Mouse (Mus musculus) kidney, embryonic 14.5 days (tissue): ENCODE results near the gene Ankfy1. TPM values are rescaled to one million over a fixed set of nuclear protein-coding genes. Genes with fewer than 3 reads are reported as not detected.

Source experiments
- microRNA-seq: library from miRNA; unstranded; fragments of <30 nt; microRNA quantifications from one replicate; pipeline ENCODE4, GENCODE M21; 2016
- polyA plus RNA-seq: library from polyadenylated mRNA; unstranded; fragments of >200 nt; fragmentation: Nextera tagmentation; extraction: Ambion mirVana; gene quantifications from 2 replicates; pipeline ENCODE4 v1.2.1, GENCODE M21; 2014

Ankfy1 gene
- polyA plus RNA-seq, 1 experiment from 2014 or later: 35.3 TPM

Small RNAs within 50 kb of the gene (microRNA-seq; reads per million reads assigned to microRNA genes)
- not detected for gene Gm25678

Other genes starting within 250 kb of the Ankfy1 start
- gene Mybbp1a, start 248.7 kb upstream of the Ankfy1 start, polyA plus RNA-seq: 129 and 173 TPM in 2 replicates
- gene Spns2, start 200.1 kb upstream of the Ankfy1 start, polyA plus RNA-seq: 2.0 and 2.4 TPM in 2 replicates
- 0.20 and 0.29 TPM in 2 replicates for gene Spns3, start 139.5 kb upstream of the Ankfy1 start, polyA plus RNA-seq
- 68.1 and 82.1 TPM in 2 replicates for gene Ube2g1, start 82.7 kb upstream of the Ankfy1 start, polyA plus RNA-seq
- 4.4 and 5.5 TPM in 2 replicates for gene Cyb5d2, start 106.1 kb downstream of the Ankfy1 start, polyA plus RNA-seq
- 9.7 and 10.5 TPM in 2 replicates for gene Zzef1, start 106.2 kb downstream of the Ankfy1 start, polyA plus RNA-seq